Mouse (Mus musculus) liver, postnatal 0 days (tissue): ENCODE measurements around the gene Spata31d1b.
"Not testable (repeated sequence)": the region's sequence is repeated elsewhere in the genome, so short reads cannot be mapped to it uniquely, and the experiment has no call there.

Experiments
- CTCF ChIP-seq: sonication (generic); IDR thresholded peaks from 2 replicates; pipeline ENCODE4 v1.5.1; 2016; ENCODE audit warnings: antibody characterized with exemption, low read depth
- EP300 ChIP-seq: IDR thresholded peaks from 2 replicates; pipeline ENCODE4 v1.6.1; 2016; ENCODE audit warnings: antibody characterized with exemption, low read depth, mild to moderate bottlenecking

GRCm38 (mm10) chr13:59700137-59700536 is 11.9 kb upstream of the Spata31d1b start:
- TF ChIP-seq CTCF, EP300: not testable (repeated sequence)
